Mouse (Mus musculus) yolk sac, embryonic 10.5 days (tissue): ENCODE measurements around the gene Snorc.
A peak's percentile ranks its signal among the peaks of the same experiment; 100 is the strongest.
"Not testable (repeated sequence)": the region's sequence is repeated elsewhere in the genome, so short reads cannot be mapped to it uniquely, and the experiment has no call there.

Source experiments
- DNase-seq: peaks from one replicate; pipeline ENCODE4 v3.0.0-alpha.2; 2017; ENCODE audit warnings: low spot score

Snorc gene

DNA sequence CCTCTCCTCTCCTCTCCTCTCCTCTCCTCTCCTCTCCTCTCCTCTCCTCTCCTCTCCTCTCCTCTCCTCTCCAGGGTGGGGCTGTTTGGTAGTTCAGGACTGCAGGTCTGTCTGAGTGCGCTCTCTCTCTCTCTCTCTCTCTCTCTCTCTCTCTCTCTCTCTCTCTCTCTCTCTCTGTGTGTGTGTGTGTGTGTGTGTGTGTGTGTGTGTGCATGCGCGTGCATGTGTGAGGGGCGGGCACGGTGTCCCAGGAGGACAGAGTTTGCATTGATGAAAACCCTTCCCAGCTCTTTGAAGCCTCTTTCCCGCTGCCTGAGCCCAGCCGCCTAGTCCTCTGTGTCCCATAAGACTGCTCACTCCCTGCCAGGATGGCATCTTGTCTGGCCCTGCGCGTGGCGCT, at the start of gene Snorc:
Gene Snorc, plus strand, starts transcription at position 301 of the 400 bp plus-strand sequence.
- not testable (repeated sequence) for DNase-seq

DNA sequence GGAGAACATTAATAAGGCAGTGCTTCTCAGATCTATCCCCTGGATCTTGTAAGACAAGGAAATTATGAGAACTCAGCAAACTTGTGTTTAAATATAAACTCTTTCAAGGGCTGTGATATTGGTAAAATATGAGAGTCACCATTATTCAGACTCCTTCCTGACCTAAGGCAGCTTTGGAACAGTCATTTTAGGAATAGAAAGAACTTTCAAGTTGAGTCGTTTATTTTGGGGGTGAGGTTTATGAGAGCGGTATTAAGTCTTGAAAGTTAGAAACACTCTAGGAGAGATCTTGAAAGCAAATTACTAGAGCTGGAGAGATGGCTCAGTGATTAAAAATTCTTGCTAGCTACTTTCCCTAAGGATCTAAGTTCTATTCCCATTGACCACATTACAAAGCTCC, 34.9 kb upstream of the Snorc start:
- no peak for DNase-seq

DNA sequence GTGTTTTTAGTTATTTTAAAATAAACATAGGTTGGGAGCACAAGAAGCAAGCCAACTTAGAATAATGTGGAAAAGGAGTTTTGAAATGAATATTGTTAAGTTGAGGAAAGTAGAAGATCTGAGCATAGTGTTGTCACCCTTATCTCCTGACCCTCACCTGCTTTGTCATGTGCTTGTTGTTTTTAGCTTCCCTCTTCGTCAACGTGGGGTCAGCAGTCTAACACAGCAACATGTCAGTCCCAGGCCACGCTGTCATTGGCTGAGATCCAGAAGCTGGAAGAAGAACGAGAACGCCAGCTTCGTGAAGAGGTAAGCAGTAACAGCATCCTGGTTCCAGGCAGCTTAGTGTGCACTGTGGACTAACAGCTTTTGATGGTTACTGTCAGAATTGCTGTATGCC, 33.5 kb upstream of the Snorc start:
- DNase-seq: peak; percentile 22

- no peak for DNase-seq
These were observed 22.6 kb upstream of the Snorc start for GRCm38 (mm10) chr1:87447183-87448104.

DNA sequence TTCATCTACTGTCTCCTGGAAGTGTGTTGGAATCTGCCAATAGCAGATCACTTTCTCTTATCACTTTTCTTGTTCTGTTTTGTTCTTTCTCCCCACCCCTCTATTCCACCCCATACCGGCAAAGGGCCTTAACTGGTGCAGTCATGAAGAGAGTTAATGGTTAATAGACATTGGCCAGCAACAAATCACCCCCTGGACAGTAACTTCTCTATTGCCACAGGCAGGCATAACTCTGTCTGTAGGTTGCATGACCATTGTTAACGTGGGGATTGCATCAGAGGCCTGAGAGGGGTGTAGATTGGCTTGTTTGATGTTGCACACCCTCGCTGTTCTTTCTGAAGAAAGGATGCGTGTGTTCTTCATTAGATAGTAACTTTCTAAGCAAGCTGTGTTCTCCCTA, 20.6 kb upstream of the Snorc start:
- no peak for DNase-seq

DNA sequence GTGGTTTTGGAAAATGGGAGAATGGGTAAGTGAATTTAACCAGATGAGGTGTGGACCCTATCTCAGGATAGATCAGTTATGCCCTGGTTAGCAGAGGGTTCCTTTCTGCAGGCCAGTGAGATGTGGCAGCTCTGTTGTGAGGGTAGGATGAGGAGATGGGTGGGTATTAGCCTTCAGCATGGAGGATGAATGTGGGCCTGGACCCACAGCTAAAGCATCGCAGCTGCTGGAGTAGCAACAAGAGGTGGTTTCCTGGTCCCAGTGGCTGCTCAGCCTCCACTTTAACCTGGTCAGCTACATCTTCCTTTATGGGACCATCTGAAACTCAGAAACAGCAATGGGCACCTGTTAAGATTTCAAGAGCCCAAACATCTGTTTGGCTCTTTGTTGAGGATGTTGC, 13.6 kb upstream of the Snorc start:
- DNase-seq: no peak

- no peak for DNase-seq
These were observed 12.0 kb upstream of the Snorc start for GRCm38 (mm10) chr1:87458045-87458444.

DNA sequence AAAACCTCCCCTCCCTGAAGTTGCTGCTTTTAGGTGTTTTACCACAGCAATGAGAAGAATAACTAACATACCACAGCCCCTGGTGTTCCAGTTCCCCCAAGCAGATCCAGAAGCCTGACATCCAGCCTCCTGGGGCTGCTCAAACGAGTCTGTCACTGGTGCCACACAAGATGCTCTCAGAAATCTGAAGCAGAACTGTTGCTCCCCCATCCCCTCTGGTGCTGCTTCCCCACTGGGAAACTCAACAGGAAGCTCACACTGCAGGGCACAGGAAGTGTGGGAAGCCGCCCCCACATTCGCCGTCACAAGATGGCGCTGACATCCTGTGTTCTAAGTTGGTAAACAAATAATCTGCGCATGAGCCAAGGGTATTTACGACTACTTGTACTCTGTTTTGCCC, 10.2 kb upstream of the Snorc start:
- not testable (repeated sequence) for DNase-seq

GRCm38 (mm10) chr1:87467469-87467868, 2.6 kb upstream of the Snorc start:
- DNase-seq: no peak

DNA sequence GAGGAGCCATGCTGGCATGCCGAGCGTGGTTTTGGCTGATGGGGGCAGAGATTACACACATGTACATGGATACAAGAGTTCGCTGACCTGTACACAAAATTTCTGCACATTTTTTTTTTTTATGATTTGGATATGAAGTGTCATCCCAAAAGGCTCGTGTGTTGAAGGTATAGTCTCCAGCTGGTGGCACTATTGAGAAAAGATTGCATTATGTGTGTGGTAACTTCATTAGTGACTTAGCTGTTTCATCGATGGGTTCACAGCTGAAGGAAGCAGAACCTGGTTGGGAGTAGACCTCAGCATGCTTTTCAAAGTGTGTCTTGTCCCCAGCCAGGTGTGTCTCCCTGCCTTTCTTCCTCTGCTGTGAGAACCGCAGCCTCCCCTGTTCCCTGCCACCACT, 1.8 kb upstream of the Snorc start:
- DNase-seq: no peak

GRCm38 (mm10) chr1:87471914-87472313, 1.8 kb downstream of the Snorc start:
- DNase-seq: no peak

DNA sequence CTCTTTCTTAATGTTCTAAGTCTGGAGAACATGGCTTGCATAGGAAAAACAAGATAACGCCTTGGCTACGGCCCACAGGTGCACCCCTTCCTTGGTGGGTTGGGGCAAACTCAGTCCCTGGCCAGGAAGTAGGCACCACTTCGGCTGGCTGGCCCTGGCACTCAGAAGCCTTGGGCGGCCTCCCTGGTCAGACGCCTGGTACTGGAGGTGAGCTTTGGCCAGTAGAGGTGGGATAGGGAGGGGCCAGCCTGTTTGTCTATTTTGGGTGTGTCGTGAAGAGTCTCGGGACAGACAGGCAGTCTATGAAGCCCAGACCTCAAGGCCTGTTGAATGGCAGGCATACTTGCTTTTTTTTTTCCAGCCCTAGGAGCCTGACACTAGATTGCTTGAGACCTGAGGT, 2.5 kb downstream of the Snorc start:
- no peak for DNase-seq

DNA sequence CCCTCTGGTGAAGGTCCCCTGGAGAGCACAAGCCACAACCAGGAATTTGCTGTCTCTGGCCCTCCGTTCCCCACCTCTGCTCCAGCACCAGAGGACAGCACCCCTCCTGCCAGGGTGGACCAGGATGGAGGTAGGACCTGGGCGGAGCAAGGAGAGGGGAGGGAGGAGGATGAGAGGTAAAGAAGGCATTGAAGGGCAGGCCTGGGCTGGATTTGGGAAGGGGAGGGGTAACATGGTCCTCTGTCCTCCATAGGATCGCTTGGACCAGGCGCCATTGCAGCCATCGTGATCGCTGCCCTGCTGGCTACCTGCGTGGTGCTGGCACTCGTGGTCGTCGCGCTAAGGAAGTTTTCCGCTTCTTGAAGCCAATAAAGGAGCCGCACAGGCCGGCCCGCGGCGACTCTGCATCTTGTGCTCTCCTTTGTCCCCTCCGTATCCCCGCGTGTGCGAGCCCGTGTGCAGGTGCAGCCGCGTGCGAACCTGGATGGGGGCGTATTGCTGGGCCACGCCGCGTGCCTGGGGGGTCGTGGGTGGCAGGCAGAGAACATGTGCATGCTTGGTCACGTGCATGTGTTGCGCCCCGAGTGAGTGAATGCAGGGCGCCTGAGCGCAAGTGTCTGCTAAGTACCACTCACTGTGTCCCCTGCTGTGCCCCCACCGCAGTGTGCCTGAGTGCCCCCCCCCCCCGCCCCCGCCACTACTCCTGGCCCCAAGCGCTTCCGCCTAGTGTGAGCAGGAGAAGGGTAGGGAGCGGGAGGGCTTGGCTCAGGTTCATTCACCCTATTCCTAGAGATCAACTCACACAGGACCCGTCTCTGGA, 5.2 kb downstream of the Snorc start:
- no peak for DNase-seq

- DNase-seq: no peak
These were observed 12.5 kb downstream of the Snorc start for GRCm38 (mm10) chr1:87482546-87482945.

DNA sequence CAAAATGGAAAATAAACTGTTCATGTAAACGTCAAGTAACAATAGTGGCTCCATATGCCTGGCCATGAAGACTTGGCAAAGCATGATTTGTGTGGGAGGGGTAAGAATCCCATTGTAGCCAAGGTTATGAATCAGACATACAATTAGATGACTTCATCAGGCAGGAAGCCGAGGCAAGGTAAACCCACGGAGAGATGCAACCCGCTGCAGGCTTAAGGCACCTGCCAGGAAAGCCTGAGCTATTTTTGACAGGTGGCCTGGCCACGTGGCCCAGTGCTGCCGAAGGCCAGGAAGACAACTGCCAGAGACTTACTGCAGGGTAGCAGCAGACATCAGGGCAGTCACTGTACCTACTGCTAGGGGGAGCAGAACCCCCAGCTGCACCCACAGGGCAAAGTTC, 16.3 kb downstream of the Snorc start:
- DNase-seq: no peak

- DNase-seq: no peak
These were observed 22.2 kb downstream of the Snorc start for GRCm38 (mm10) chr1:87492285-87492684.

DNA sequence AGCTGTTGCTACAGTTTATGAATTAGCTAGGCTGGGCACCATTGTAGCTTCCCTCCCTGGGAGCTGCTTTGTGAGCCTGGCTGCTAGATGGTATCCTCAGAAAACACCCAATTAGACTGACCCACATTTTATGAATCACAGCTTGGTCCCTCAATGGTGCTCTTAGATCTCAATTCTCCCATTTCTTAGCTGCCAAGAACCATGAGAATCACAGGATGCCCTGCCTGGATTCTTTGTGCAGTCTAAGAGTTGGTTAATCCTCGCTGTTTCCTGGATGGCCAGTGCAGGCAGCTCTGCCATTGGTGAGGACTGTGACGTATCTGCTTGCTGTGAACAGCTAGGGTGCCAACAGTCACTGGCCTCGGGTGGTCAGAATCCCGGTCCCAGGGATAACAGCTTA, 23.5 kb downstream of the Snorc start:
- DNase-seq: no peak

- no peak for DNase-seq
These were observed 35.5 kb downstream of the Snorc start for GRCm38 (mm10) chr1:87505524-87505923.

GRCm38 (mm10) chr1:87507857-87508256, 37.8 kb downstream of the Snorc start:
- DNase-seq: no peak

DNA sequence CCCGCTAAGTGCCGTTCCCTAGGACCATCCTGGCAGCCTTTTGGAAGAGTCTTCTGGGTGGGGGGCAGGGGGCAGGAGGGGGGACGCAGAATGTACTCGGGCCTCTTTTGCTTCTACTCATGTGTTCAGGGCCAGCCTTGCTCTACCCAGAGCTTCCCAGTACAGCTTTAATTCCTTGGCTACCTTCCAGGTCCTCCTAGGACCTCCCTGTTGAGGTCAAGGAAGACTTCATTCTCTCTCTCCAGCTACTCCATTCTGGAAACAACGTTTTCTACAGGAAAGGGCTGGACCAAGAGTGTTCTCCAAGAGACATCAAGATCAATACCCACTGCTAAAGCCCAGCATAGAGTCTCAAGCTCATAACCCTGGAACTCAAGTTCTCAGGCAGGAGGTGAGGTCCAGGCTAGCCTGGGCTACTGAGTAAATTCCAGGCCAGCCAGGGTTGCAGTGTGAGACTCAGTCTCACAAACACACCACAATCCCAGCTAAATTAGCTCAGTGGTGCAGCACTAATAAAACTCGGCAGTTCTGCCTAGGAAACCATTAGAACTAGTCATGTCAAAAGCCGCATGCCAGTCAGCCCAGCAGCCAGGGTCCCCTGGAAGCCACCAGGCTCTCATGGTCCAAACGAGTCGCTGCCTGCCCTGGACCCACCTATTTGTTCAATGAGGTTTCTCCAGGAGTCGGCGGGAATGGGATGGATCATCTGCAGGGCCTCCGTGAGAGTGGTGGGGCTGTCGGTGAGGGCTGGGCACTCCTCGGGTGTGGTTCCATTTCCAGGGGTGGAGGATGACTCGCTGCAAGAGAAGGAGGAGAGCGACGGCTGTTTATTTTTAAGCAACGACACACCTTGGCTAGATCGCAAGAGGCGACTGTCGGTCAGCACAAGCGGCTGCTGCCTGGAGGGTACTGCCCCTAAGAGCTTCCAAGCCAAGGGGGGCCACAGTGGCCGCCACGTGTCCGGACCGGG, 38.8 kb downstream of the Snorc start:
- no peak for DNase-seq

- DNase-seq: no peak
These were observed 39.6 kb downstream of the Snorc start, which contains the start of gene Neu2 for GRCm38 (mm10) chr1:87509561-87510165. TSS of gene Neu2 (plus strand) at chr1:87509889.
